Mouse (Mus musculus): Measurements from ENCODE around the gene Ppfibp2.

GRCm38 (mm10) chr7:107742963-107743465 is 148.0 kb downstream of the Ppfibp2 start:
- TF ChIP-seq CTCF (IDR thresholded peaks at IDR 0.05; ENCODE audit: low read depth, low read length) = no peak
- TF ChIP-seq POLR2A (IDR thresholded peaks at IDR 0.05; ENCODE audit: extremely low read depth, insufficient read depth, low read length) = no peak
